Mouse (Mus musculus): ENCODE measurements around the gene Mob1a. TPM values are rescaled to one million over a fixed set of nuclear protein-coding genes. Genes with fewer than 3 reads are reported as not detected.

The Mob1a gene
- polyA plus RNA-seq, 1 experiment from 2014 or later, result 22.3 TPM

GRCm38 (mm10) chr6:83350172-83350571, 24.4 kb downstream of the Mob1a start:
- Histone ChIP-seq H3K36me3 (ENCODE audit: control insufficient read depth, insufficient read depth, low read length) (0 out of 2 replicates have a peak, but pooled peaks cover 3% of the 10 kb centered on the region), H3K4me1 (ENCODE audit: control insufficient read depth, insufficient read depth, low read length) (peaks cover 9% of the 10 kb centered on the region), H3K9ac (replicated peaks; ENCODE audit: low read depth, low read length) (peak overlapping the region; percentile 95), H3K27me3 (ENCODE audit: control insufficient read depth, insufficient read depth, low read length) (no peaks in the 10 kb centered on the region), H3K27ac (ENCODE audit: low read depth, low read length) (no peak overlapping the region), H3K9me3 (ENCODE audit: control insufficient read depth, low read length) (no peaks in the 10 kb centered on the region), H3K4me2 (ENCODE audit: low read depth, low read length) (peak overlapping the region; percentile 83), H3K4me3 (ENCODE audit: low read depth, low read length) (peak overlapping the region; percentile 82)
- no peak for ATAC-seq (ENCODE audit: low read depth)
- WGBS, result 86% methylated on average over 7 of the region's 7 CpGs

GRCm38 (mm10) chr6:83350851-83351405, 25.1 kb downstream of the Mob1a start:
- Histone ChIP-seq H3K4me2 (ENCODE audit: low read depth, low read length) (no peak overlapping the region), H3K27ac (ENCODE audit: low read depth, low read length) (no peak overlapping the region), H3K9me3 (ENCODE audit: control insufficient read depth, low read length) (no peaks in the 10 kb centered on the region), H3K27me3 (ENCODE audit: control insufficient read depth, insufficient read depth, low read length) (no peaks in the 10 kb centered on the region), H3K9ac (replicated peaks; ENCODE audit: low read depth, low read length) (no peak overlapping the region), H3K36me3 (ENCODE audit: control insufficient read depth, insufficient read depth, low read length) (0 out of 2 replicates have a peak, but pooled peaks cover 3% of the 10 kb centered on the region), H3K4me1 (ENCODE audit: control insufficient read depth, insufficient read depth, low read length) (peaks cover 9% of the 10 kb centered on the region), H3K4me3 (ENCODE audit: low read depth, low read length) (no peak overlapping the region)
- ATAC-seq (ENCODE audit: low read depth), result no peak
- 91% methylated on average over 16 of the region's 16 CpGs for WGBS

- Histone ChIP-seq H3K9ac (replicated peaks; ENCODE audit: low read depth, low read length) (no peak overlapping the region), H3K36me3 (ENCODE audit: control insufficient read depth, insufficient read depth, low read length) (0 out of 2 replicates have a peak, but pooled peaks cover 3% of the 10 kb centered on the region), H3K27me3 (ENCODE audit: control insufficient read depth, insufficient read depth, low read length) (no peaks in the 10 kb centered on the region), H3K27ac (ENCODE audit: low read depth, low read length) (no peak overlapping the region), H3K4me1 (ENCODE audit: control insufficient read depth, insufficient read depth, low read length) (peaks cover 9% of the 10 kb centered on the region), H3K4me3 (ENCODE audit: low read depth, low read length) (no peak overlapping the region), H3K4me2 (ENCODE audit: low read depth, low read length) (no peak overlapping the region), H3K9me3 (ENCODE audit: control insufficient read depth, low read length) (no peaks in the 10 kb centered on the region)
- ATAC-seq (ENCODE audit: low read depth), result no peak
- WGBS, result 86% methylated on average over 7 of the region's 7 CpGs
Measured at GRCm38 (mm10) chr6:83351490-83352160, 25.8 kb downstream of the Mob1a start.

GRCm38 (mm10) chr6:83352666-83353410, 27.0 kb downstream of the Mob1a start:
- Histone ChIP-seq H3K9me3 (ENCODE audit: control insufficient read depth, low read length) (no peaks in the 10 kb centered on the region), H3K36me3 (ENCODE audit: control insufficient read depth, insufficient read depth, low read length) (0 out of 2 replicates have a peak, but pooled peaks cover 3% of the 10 kb centered on the region), H3K9ac (replicated peaks; ENCODE audit: low read depth, low read length) (no peak overlapping the region), H3K4me1 (ENCODE audit: control insufficient read depth, insufficient read depth, low read length) (peaks cover 9% of the 10 kb centered on the region), H3K27me3 (ENCODE audit: control insufficient read depth, insufficient read depth, low read length) (no peaks in the 10 kb centered on the region), H3K4me2 (ENCODE audit: low read depth, low read length) (no peak overlapping the region), H3K4me3 (ENCODE audit: low read depth, low read length) (no peak overlapping the region), H3K27ac (ENCODE audit: low read depth, low read length) (no peak overlapping the region)
- WGBS, result 93% methylated on average over 24 of the region's 24 CpGs
- ATAC-seq (ENCODE audit: low read depth), result no peak

GRCm38 (mm10) chr6:83354856-83355781, 29.3 kb downstream of the Mob1a start:
- no peaks in the 10 kb centered on the region for H3K9me3 ChIP-seq (ENCODE audit: control insufficient read depth, low read length)
- no peaks in the 10 kb centered on the region for H3K27me3 ChIP-seq (ENCODE audit: control insufficient read depth, insufficient read depth, low read length)
- no peak for ATAC-seq (ENCODE audit: low read depth)
- WGBS, result 94% methylated on average over 9 of the region's 9 CpGs
- no peak overlapping the region for H3K9ac ChIP-seq (replicated peaks; ENCODE audit: low read depth, low read length)
- H3K4me3 ChIP-seq (ENCODE audit: low read depth, low read length), result no peak overlapping the region
- 0 out of 2 replicates have a peak, but pooled peaks cover 3% of the 10 kb centered on the region for H3K36me3 ChIP-seq (ENCODE audit: control insufficient read depth, insufficient read depth, low read length)
- H3K4me2 ChIP-seq (ENCODE audit: low read depth, low read length), result no peak overlapping the region
- H3K4me1 ChIP-seq (ENCODE audit: control insufficient read depth, insufficient read depth, low read length), result peaks cover 2% of the 10 kb centered on the region
- H3K27ac ChIP-seq (ENCODE audit: low read depth, low read length), result no peak overlapping the region

- ATAC-seq (ENCODE audit: low read depth), result peak; percentile 71
- Histone ChIP-seq H3K4me1 (ENCODE audit: control insufficient read depth, insufficient read depth, low read length) (no peaks in the 10 kb centered on the region), H3K4me3 (ENCODE audit: low read depth, low read length) (no peak overlapping the region), H3K27me3 (ENCODE audit: control insufficient read depth, insufficient read depth, low read length) (no peaks in the 10 kb centered on the region), H3K9me3 (ENCODE audit: control insufficient read depth, low read length) (no peaks in the 10 kb centered on the region), H3K4me2 (ENCODE audit: low read depth, low read length) (no peak overlapping the region), H3K36me3 (ENCODE audit: control insufficient read depth, insufficient read depth, low read length) (peaks cover 11% of the 10 kb centered on the region; the same call in 1 of the 2 replicates), H3K27ac (ENCODE audit: low read depth, low read length) (no peak overlapping the region), H3K9ac (replicated peaks; ENCODE audit: low read depth, low read length) (no peak overlapping the region)
- 29% methylated on average over 7 of the region's 7 CpGs for WGBS
Measured at GRCm38 (mm10) chr6:83356569-83357138, 30.8 kb downstream of the Mob1a start.

- Histone ChIP-seq H3K9me3 (ENCODE audit: control insufficient read depth, low read length) (no peaks in the 10 kb centered on the region), H3K27ac (ENCODE audit: low read depth, low read length) (no peak overlapping the region), H3K27me3 (ENCODE audit: control insufficient read depth, insufficient read depth, low read length) (no peaks in the 10 kb centered on the region), H3K4me2 (ENCODE audit: low read depth, low read length) (no peak overlapping the region), H3K4me1 (ENCODE audit: control insufficient read depth, insufficient read depth, low read length) (no peaks in the 10 kb centered on the region), H3K9ac (replicated peaks; ENCODE audit: low read depth, low read length) (no peak overlapping the region), H3K36me3 (ENCODE audit: control insufficient read depth, insufficient read depth, low read length) (peaks cover 11% of the 10 kb centered on the region; the same call in 1 of the 2 replicates), H3K4me3 (ENCODE audit: low read depth, low read length) (no peak overlapping the region)
- no peak for ATAC-seq (ENCODE audit: low read depth)
- 95% methylated on average over 10 of the region's 10 CpGs for WGBS
Measured at GRCm38 (mm10) chr6:83357436-83357835, 31.6 kb downstream of the Mob1a start.

GRCm38 (mm10) chr6:83361523-83362248, 35.9 kb downstream of the Mob1a start:
- H3K4me3 ChIP-seq (ENCODE audit: low read depth, low read length), result no peak overlapping the region
- peaks cover 14% of the 10 kb centered on the region; the same call in 1 of the 2 replicates for H3K36me3 ChIP-seq (ENCODE audit: control insufficient read depth, insufficient read depth, low read length)
- H3K9ac ChIP-seq (replicated peaks; ENCODE audit: low read depth, low read length), result no peak overlapping the region
- no peaks in the 10 kb centered on the region for H3K4me1 ChIP-seq (ENCODE audit: control insufficient read depth, insufficient read depth, low read length)
- H3K9me3 ChIP-seq (ENCODE audit: control insufficient read depth, low read length), result no peaks in the 10 kb centered on the region
- H3K27ac ChIP-seq (ENCODE audit: low read depth, low read length), result no peak overlapping the region
- no peak for ATAC-seq (ENCODE audit: low read depth)
- 90% methylated on average over 11 of the region's 11 CpGs for WGBS
- no peak overlapping the region for H3K4me2 ChIP-seq (ENCODE audit: low read depth, low read length)
- H3K27me3 ChIP-seq (ENCODE audit: control insufficient read depth, insufficient read depth, low read length), result no peaks in the 10 kb centered on the region
